Mouse (Mus musculus) myocyte (in vitro differentiated cells): ENCODE data around the gene Nfatc2.

Experiments used
- CEBPB ChIP-seq: IDR thresholded peaks from 2 replicates; pipeline ENCODE4 v1.6.1; 2011; ENCODE audit warnings: mild to moderate bottlenecking, moderate library complexity; ENCODE audit not compliant: poor library complexity, insufficient read depth, severe bottlenecking
- E2F4 ChIP-seq: IDR thresholded peaks from one replicate; pipeline ENCODE4 v1.6.1; 2011; ENCODE audit warnings: mild to moderate bottlenecking, control low read depth, moderate library complexity; ENCODE audit not compliant: insufficient read depth
- MAX ChIP-seq: IDR thresholded peaks from one replicate; pipeline ENCODE4 v1.6.1; 2011; ENCODE audit warnings: low read depth, mild to moderate bottlenecking, control low read depth
- MYOD1 ChIP-seq, 3 experiments: IDR thresholded peaks; one replicate each; pipeline ENCODE4 v1.6.1; 2011; ENCODE audit warnings: control low read depth in 2 of 3, low read depth in 2 of 3, mild to moderate bottlenecking in 2 of 3, moderate library complexity in 1 of 3; ENCODE audit not compliant: insufficient read length in 2 of 3, control insufficient read depth in 1 of 3
- POLR2A ChIP-seq: IDR thresholded peaks from one replicate; pipeline ENCODE4 v1.6.1; 2011; ENCODE audit warnings: low read depth, mild to moderate bottlenecking, control low read depth, moderate library complexity; ENCODE audit not compliant: insufficient read length
- POLR2AphosphoS2 ChIP-seq: IDR thresholded peaks from one replicate; pipeline ENCODE4 v1.6.1; 2011; ENCODE audit warnings: low read depth, control low read depth; ENCODE audit not compliant: insufficient read length
- TCF12 ChIP-seq: IDR thresholded peaks from one replicate; pipeline ENCODE4 v1.6.1; 2011; ENCODE audit warnings: mild to moderate bottlenecking, control low read depth; ENCODE audit not compliant: poor library complexity, insufficient read depth, severe bottlenecking
- TCF3 ChIP-seq: IDR thresholded peaks from one replicate; pipeline ENCODE4 v1.6.1; 2011; ENCODE audit warnings: low read depth, control low read depth; ENCODE audit not compliant: insufficient read length
- USF1 ChIP-seq: IDR thresholded peaks from one replicate; pipeline ENCODE4 v1.6.1; 2011; ENCODE audit warnings: low read depth, mild to moderate bottlenecking, control low read depth, moderate library complexity

- TF ChIP-seq USF1 (no peak), TCF12 (no peak), CEBPB (no peak), TCF3 (no peak), E2F4 (no peak), POLR2A (no peak), MYOD1 (IDR thresholded peaks at IDR 0.05; ENCODE audit: control insufficient read depth in 1 of 3, insufficient read length in 2 of 3, low read depth in 2 of 3) (no peak), POLR2AphosphoS2 (no peak), MAX (no peak)
Measured at GRCm38 (mm10) chr2:168448054-168448453, 153.4 kb downstream of the Nfatc2 start.
